Mouse (Mus musculus) gastrocnemius, postnatal 25 days (tissue): Measurements from ENCODE around the gene Hist2h2bb. TPM values are rescaled to one million over a fixed set of nuclear protein-coding genes. Genes with fewer than 3 reads are reported as not detected.

Experiments
- DNase-seq: peaks from one replicate; pipeline ENCODE4 v3.0.0; 2022
- microRNA-seq, 2 experiments: library from miRNA; unstranded; fragments of <30 nt; microRNA quantifications; one replicate each; pipeline ENCODE4 v1.2.0; 2021; ENCODE audit warnings: borderline replicate concordance in 2 of 2
- total RNA-seq, 2 experiments: library from RNA; stranded (reverse); gene quantifications; 1 replicate in 1 of 2; 2 replicates in 1 of 2; pipeline ENCODE4 v1.2.3; 2021

Gene Hist2h2bb
- total RNA-seq, 2 experiments from 2014 or later = 30.8 to 37.0 TPM

DNA sequence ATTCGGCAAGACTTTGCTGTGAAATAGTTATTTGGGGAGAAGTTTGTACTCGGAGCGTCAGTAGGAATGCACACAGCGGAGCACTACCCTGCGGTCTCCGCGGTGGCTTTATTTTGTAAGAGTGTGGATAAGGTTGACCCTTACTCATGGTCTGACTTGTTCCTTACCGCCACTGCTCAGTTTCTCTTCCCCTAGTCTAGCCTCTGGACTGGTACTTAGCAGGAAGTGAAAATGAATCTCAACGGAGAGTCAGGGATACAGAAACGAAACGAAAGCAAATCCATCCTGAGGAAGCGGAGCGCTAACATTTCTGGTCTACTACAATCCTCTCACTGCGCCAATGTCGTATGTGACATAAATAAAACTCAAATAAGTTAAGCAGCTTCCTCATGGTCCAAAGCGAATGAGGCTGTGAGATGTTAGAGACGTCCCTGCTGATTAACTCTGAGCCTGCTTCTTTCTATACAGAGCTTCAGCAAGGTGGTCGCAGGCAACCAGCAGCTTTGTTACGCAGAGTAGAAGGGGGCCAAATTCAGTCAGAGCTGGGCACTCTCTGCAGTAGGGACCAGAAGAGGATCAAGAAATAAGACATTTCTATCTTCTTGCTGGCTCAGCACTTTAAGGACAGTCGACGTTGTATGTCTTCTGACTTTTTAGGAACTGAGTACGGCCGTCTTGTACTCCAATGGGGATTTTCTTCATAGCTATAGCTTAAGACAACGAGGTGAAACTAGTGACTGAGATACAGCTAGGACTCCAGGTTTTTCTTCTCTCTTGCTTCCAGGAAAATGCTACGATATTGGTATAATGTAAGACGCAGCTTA is 31.4 kb downstream of the Hist2h2bb start:
- DNase-seq = no peak

DNA sequence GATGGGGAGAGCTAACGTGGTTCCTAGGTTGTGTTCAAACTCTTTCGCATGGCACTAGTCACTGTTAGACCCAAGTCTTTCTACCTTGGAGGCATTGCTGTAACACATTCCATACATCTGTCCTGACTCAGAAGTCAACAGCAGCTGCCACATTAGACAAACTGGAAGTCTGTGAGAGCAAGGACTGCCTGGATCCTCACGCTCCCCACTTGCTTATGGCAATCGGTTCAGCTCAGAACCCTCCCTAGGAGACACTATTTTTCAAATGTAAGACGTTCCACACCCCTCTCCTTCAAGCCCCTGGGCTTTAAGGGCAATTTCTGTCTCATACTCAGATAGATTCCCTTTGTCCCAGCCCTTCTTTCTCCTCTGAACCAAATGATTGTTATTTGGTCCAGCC is 32.5 kb downstream of the Hist2h2bb start:
- no peak for DNase-seq

DNA sequence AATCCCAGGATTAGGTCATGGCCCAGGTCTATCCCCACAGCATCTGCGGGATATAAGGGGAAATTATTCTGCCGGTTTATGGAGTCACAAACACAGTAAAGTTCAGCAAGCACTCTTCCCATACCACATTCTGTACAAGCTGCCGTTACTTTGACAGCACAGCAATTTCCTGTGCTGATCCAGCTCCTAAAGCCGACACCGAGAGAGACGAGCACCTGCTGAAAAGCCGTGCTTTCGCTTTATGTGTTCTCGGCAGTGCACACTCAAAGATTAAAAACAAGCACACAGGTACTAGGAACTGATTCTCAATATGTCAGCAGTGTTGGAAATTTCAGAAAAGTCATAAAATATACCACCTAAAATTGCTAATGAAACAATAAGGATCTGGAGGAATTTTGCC is 37.0 kb downstream of the Hist2h2bb start:
- no peak for DNase-seq

DNA sequence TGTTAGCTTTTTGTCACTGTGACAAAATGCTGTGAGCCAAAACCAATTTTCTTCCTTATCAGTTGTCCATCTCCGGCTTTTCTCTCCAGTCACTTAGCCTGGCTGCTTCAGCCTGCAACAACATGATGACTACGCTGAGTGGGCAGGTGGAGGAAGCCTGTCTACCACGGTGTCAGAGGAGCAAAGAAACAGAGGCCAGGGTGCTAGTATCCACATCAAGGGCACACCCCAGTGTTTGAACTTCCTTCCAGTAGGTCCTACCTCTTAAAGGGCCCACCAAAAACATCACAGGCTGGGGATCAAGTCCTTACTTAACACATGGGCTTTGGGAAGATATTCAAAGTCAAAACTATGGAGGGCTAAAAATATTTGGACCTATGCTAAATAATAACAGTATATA is 39.9 kb downstream of the Hist2h2bb start:
- DNase-seq = no peak

DNA sequence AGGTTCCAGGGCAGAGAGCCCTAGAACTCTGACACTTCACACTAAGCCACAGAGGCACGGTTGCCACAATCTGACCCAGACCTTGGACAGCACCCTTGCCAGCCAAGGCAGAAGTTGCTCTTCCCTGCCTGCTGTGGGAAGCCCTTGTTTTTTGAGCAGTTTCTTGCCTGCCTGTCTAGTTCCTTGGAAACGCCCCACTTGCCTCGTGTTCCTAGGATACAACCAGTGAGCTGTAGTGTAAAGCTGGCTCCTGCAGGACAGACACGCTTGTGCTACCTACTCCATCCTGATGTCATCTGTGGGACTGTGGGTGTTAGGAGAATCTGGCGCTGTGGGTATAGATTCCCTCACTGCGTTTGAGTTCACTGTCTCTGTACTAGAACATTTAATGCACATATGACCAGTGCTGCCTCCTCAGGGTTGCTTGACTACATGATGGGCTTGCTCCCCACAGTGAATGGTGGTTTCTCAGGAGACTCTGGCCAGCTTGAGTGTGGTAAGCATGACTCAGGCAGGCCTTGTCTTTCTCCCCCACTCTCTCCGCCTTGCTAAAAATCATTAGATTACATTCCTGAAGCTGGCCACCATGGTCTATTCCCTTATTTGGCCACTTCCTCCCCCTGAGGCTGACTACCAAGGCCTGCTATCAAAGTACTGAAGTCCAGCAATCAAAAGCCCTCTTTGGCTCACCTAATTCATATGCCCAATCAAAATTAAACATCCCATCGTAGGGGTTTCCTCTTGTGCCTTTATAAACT is 43.0 kb downstream of the Hist2h2bb start:
- DNase-seq = no peak

Small RNA genes lying within 50 kb of the gene (microRNA-seq; reads per million reads assigned to microRNA genes)
- gene Gm44492 (0 reads per million in 2 experiments), gene Gm47311 (0 reads per million in 2 experiments), gene Gm47313 (0 reads per million in 2 experiments)

Other genes starting within 250 kb of the Hist2h2bb start
- gene Vps45, start 211.3 kb upstream of the Hist2h2bb start, total RNA-seq = 10 to 100 TPM; 17.0 to 22.2 TPM
- 10 to 100 TPM; 52.5 to 54.4 TPM for gene Otud7b, start 165.2 kb upstream of the Hist2h2bb start, total RNA-seq
- 1 to 10 TPM; 2.5 to 4.1 TPM for gene Mtmr11, start 107.7 kb upstream of the Hist2h2bb start, total RNA-seq
- gene Sf3b4, start 97.4 kb upstream of the Hist2h2bb start, total RNA-seq = 10 to 100 TPM in 1 of 2 experiments, 1 to 10 TPM in 1; 8.8 to 10.3 TPM
- gene Sv2a, start 88.6 kb upstream of the Hist2h2bb start, total RNA-seq = 1 to 10 TPM in 1 of 2 experiments, under 1 TPM in 1; 0.92 to 1.3 TPM
- gene Bola1, start 50.0 kb upstream of the Hist2h2bb start, total RNA-seq = 10 to 100 TPM; 22.4 to 28.2 TPM
- gene Hist2h2ab, start 49.9 kb upstream of the Hist2h2bb start, total RNA-seq = 1 to 10 TPM; 1.7 TPM
- gene Hist2h2ac, start 48.9 kb upstream of the Hist2h2bb start, total RNA-seq = 10 to 100 TPM; 12.1 to 12.5 TPM
- gene Hist2h2be, start 48.6 kb upstream of the Hist2h2bb start, total RNA-seq = 1 to 10 TPM; 4.5 to 5.3 TPM
- gene Hist2h3c2, start 30.6 kb upstream of the Hist2h2bb start, total RNA-seq = 10 to 100 TPM in 1 of 2 experiments, 1 to 10 TPM in 1; 7.1 to 11.4 TPM
- 100 to 1,000 TPM; 213 to 222 TPM for gene Hist2h2aa2, start 29.5 kb upstream of the Hist2h2bb start, total RNA-seq
- gene Hist2h2aa1, start 24.3 kb upstream of the Hist2h2bb start, total RNA-seq = 1 to 10 TPM; 4.9 to 5.7 TPM
- gene Hist2h3c1, start 23.1 kb upstream of the Hist2h2bb start, total RNA-seq = not detected
- 1 to 10 TPM; 7.5 to 8.7 TPM for gene Hist2h4, start 6.4 kb upstream of the Hist2h2bb start, total RNA-seq
- gene Hist2h3b, start 1.1 kb upstream of the Hist2h2bb start, total RNA-seq = 10 to 100 TPM; 24.6 to 29.5 TPM
- under 1 TPM; 0.33 to 0.40 TPM for gene Fcgr1, start 24.2 kb downstream of the Hist2h2bb start, total RNA-seq
- not detected for gene BC107364, start 182.6 kb downstream of the Hist2h2bb start, total RNA-seq